Mouse (Mus musculus) lung, postnatal 0 days (tissue): ENCODE data around the gene Gnrhr.

Experiments
- CTCF ChIP-seq: IDR thresholded peaks from 2 replicates; pipeline ENCODE4 v1.5.1; 2016; ENCODE audit warnings: antibody characterized with exemption, mild to moderate bottlenecking
- EP300 ChIP-seq: IDR thresholded peaks from 2 replicates; pipeline ENCODE4 v1.6.1; 2016; ENCODE audit warnings: antibody characterized with exemption, mild to moderate bottlenecking, control low read depth

GRCm38 (mm10) chr5:86173778-86174177, 23.9 kb downstream of the Gnrhr start:
- TF ChIP-seq CTCF (no peak), EP300 (no peak)
